Mouse (Mus musculus) heart, adult 18-20 months (tissue): ENCODE data around the gene Mical3. TPM values are rescaled to one million over a fixed set of nuclear protein-coding genes. Genes with fewer than 3 reads are reported as not detected.
A peak's percentile ranks its signal among the peaks of the same experiment; 100 is the strongest.

Source experiments
- DNase-seq, 2 experiments: peaks; one replicate each; pipeline ENCODE4 v3.0.0; 2021 to 2022; ENCODE audit warnings: mixed read lengths in 1 of 2
- long read RNA-seq, 2 experiments: library from polyadenylated mRNA; stranded (forward); transcript quantifications; one replicate each; pipeline ENCODE4 v2.0.0; 2021
- total RNA-seq, 2 experiments: library from RNA; stranded (reverse); gene quantifications; 2 replicates each; pipeline ENCODE4 v1.2.3; 2021

Mical3 gene
- 100 to 1,000 TPM; 109 to 123 TPM for total RNA-seq
- long read RNA-seq, experiment 1, partial matches to known transcripts, result 5 of 13 reads
- long read RNA-seq, experiment 1, other reads (novel, unspliced or antisense), result 7 of 13 reads
- long read RNA-seq, experiment 2, partial matches to known transcripts, result 3 of 11 reads
- long read RNA-seq, experiment 2, other reads (novel, unspliced or antisense), result 7 of 11 reads

DNA sequence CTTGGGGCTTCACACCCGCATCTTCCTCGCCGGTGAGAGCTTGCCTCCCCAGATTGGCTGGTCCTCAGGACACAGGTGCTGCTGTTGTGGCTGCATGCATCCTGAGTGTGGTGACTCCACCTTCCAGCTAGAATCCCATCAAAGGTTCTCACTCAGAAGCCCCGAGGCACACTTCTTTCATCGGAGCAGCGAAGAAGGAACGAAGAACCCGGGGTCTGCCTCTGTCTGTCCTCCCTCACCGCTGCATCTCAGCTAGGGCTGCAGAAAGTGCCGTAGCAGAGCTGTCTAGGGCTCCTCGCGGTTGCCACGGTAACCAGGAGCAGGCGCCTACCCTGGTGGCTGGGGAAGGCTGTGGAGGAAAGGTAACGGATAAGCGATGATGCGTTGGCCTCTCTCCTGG, at the start of gene Mical3:
Mical3 (minus strand) TSS at position 227 of the 400 bp plus-strand sequence.
- DNase-seq, result no peak

- no peak for DNase-seq
Measured at GRCm38 (mm10) chr6:121179846-121180245, 49.0 kb upstream of the Mical3 start.

GRCm38 (mm10) chr6:121178700-121179358, 48.0 kb upstream of the Mical3 start:
- peak; percentile 65 to 85 for DNase-seq

- no peak for DNase-seq
Measured at GRCm38 (mm10) chr6:121177118-121177708, 46.4 kb upstream of the Mical3 start.

- no peak for DNase-seq
Measured at GRCm38 (mm10) chr6:121176731-121177098, 45.9 kb upstream of the Mical3 start.

GRCm38 (mm10) chr6:121176011-121176730, 45.4 kb upstream of the Mical3 start:
- DNase-seq, result no peak

- no peak for DNase-seq
Measured at GRCm38 (mm10) chr6:121174761-121175160, 44.0 kb upstream of the Mical3 start.

- DNase-seq, result peak in 1 of 2 experiments; percentile 53
Measured at GRCm38 (mm10) chr6:121173471-121173870, 42.7 kb upstream of the Mical3 start.

DNA sequence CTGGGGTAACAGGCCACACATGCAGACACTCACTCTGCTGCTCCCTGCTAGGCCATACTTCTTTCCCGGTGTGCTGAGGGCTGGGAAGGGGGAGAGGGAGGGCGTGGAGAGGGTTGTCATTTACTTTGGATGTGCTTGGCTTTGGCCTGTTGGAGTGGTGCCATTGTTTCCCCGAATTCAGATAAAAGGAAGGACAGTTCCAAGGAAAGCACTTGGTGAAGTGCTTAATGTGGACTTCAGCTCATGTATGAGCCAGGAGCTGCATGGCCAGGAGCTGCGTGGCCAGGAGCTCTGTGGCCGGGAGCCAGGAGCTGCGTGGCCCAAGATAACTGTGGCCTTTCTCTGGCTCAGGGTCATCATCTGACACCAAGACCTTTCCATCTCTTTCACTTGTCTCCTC, 40.3 kb upstream of the Mical3 start:
- DNase-seq, result peak; percentile 87 to 90

GRCm38 (mm10) chr6:121167381-121167975, 36.7 kb upstream of the Mical3 start:
- no peak for DNase-seq

DNA sequence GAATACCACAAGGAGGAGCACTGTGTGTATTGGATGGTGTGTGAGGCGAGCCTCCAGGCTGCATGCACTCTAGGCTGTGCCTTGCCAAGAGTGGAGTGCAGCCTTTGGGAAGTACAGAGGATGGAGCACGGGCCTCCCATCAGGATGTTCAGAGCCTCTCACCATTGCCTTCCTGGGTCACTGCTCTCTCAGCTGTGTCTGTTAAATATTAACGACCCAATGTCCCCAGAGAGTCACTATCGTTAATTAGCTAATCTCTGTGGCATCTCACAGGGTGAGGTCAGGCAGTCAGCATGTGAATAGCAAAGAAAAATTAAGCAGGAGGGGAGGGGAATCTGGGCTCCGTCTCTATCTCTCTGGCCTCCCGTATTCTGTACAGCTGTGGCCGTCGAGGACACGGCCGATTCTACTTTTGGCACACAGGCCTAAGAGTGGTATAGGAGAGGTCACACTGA, 35.3 kb upstream of the Mical3 start:
- DNase-seq, result no peak

DNA sequence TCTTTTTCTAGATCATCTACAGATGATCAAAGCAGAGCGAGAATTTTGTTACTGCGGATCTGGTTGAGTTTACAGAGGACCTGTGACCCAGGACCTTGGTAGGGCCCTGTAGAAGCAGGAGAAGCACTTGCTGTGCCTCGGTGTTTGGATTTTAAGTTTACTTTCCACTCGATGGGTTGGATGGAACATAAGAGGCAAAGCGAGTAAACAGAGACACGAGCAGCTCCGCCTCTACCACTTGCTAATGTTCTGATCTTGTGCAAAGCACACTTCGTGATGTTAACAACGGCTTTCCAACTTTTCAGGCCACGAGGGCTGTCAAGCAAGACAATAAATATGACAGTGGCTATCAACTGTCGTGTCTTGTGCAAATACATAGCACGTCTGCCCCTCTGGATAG, 31.8 kb upstream of the Mical3 start:
- DNase-seq, result no peak

- DNase-seq, result no peak
Measured at GRCm38 (mm10) chr6:121160126-121160525, 29.3 kb upstream of the Mical3 start.

DNA sequence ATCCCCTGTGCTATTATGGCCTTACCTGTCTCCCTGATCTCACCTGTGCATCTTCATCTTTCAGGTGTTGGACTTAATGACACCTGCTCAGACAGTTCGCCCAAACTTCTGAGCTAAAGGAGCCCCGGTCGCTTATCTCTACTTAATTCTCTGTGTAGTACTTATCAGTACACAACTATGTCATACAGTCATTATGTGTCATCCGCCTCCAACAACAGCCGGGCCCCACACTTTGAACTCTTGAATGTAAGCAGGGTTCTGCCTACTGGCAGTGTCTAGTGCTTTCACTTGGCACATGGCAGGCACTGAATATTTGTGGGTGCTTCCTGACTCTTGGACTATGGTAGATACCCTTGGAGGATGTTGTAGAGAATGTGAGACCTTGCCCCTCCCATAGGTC, 28.8 kb upstream of the Mical3 start:
- DNase-seq, result no peak

DNA sequence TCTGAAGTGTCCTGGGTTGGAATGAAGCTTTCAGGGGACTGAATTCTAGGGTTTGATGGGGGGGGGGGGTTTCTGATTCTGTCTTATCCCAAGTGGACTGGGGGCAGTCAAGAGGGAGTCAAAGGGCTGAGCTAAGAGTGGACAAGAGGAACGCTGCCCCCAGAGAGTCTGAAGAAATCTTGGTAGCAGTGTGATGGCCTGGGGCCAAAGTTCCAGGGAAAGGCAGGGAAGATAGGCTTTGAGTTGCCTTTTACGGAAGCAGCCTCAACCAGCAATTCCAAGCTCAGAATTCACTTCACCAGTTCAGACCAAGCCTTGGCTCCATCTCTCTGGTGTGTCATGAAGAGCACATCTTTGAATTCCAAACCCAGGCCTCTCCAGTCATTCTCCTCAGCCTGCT, 25.2 kb upstream of the Mical3 start:
- peak; percentile 57 to 61 for DNase-seq

GRCm38 (mm10) chr6:121154451-121155300, 23.9 kb upstream of the Mical3 start:
- no peak for DNase-seq

DNA sequence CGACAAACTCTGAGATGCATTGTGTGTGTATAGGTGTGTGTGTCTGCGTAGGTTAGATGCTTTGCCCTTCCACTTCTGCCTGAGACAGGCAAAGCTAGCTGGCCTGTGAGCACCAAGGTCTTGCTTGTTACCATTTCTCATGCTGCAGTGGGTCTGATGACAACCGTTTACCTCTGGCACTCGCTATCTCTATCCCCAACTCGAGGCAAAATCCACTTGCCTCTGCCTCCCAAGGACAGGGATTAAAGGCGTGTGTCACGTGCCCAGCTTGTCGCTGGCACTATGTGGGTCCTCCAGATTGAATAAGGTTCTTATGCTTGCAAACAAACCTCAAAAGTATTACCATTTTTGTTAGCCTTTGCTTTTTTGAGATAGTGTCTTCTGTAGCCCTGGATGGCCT, 22.4 kb upstream of the Mical3 start:
- no peak for DNase-seq

- DNase-seq, result peak; percentile 76 to 82
Measured at GRCm38 (mm10) chr6:121151732-121152131, 20.9 kb upstream of the Mical3 start.

- DNase-seq, result no peak
Measured at GRCm38 (mm10) chr6:121150126-121150525, 19.3 kb upstream of the Mical3 start.

DNA sequence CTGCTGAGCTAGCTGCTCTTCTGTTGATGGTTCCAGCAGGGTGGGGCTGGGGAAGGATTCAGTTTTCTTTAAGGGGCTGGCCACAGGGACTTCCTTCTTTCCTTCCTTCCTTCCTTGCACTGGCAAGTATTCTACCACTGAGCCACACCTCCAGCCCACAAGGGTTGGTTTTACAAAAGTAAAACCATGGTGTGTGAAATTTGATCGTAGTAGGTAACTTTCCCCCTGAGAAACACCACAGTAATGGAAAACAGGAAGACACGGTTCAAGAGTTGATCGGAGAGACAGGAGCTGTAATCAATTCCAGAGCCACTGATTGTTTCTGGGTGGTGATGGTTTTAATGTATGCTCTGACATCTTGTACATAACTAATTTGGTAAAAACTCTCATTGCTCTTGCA, 18.6 kb upstream of the Mical3 start:
- DNase-seq, result no peak

DNA sequence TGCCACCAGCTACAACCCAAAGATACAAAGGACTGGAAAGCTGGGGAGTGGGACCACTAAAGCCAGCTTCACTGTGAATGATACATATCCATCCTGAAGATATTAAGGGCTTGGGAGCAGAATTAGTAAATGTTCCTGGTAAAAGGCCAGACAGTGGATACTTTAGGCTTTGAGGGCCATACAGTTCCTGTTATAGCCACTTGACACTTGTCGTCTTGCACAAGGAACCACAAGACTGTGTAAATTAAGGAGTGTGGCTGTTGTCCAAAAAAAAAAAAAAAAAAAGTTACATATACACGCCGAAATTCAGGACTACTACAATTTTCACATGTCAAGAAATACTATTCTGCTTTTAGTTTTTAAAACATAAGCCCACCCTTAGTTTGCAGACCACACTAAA, 17.6 kb upstream of the Mical3 start:
- no peak for DNase-seq

DNA sequence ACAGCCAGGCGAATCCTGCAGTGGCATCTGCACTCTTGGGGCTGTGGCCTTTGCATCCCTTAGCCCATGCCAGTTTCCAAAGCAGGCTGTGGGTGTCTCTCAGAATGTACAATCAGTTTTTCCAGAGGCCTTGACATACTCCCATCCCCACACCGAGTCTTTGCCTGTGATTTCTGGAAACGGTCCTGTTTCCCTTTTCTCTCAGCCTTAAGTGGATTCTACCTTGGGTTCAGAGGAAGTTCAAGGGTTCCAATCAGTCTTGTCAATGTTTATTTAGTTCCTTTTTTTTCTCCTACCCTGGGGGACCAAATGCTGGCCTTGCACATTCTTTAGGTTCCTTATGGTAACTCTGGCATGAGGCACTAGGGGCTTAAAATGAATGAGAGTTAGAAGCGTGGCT, 16.0 kb upstream of the Mical3 start:
- DNase-seq, result peak in 1 of 2 experiments; percentile 34
